Comparison of ENCODE assay signal across 8 mouse cellular contexts in the genomic region with DNA sequence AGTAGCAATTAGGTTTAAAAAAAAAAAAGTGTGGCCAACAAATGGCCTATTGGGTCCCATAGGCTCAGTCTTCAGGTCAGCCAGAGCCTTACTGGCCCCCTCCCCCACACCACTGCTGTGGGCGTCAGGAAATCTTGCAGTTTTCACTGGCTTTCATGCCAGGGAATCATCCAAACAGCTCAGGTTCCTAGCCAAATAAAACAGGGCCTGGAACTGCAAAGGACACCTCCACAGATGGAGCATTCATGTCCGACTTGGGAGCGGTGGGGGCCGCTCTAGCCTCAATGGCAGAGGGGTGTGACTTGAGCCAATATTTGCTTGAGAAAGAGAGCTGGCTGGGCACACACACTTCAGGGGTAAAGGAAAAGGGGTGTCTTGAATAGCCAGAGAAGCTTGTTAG. TPM values are rescaled to one million over a fixed set of nuclear protein-coding genes. Genes with fewer than 3 reads are reported as not detected.
A peak's percentile ranks its signal among the peaks of the same experiment; 100 is the strongest.
DNase-seq lines count a peak whose midpoint lies in the region; ATAC-seq lines count a peak whose summit lies in the region.

No protein-coding gene starts in this region.

- no peaks in the 10 kb centered on the region for H3K27me3 ChIP-seq in hindbrain, embryonic 10.5 days (ENCODE audit: insufficient read depth, poor library complexity, severe bottlenecking)
- H3K27me3 ChIP-seq in hindbrain, embryonic 11.5 days (ENCODE audit: control insufficient read depth, insufficient read depth, low read length), result no peaks in the 10 kb centered on the region
- H3K27me3 ChIP-seq in embryonic facial prominence, embryonic 12.5 days, result no peaks in the 10 kb centered on the region
- H3K27me3 ChIP-seq in limb, embryonic 10.5 days (ENCODE audit: low read depth, poor library complexity, severe bottlenecking), result no peaks in the 10 kb centered on the region

- H3K4me1 ChIP-seq in hindbrain, embryonic 10.5 days (replicated peaks), result peaks cover 12% of the 10 kb centered on the region
- no peaks in the 10 kb centered on the region for H3K4me1 ChIP-seq in hindbrain, embryonic 11.5 days (replicated peaks; ENCODE audit: control insufficient read depth, insufficient read depth, low read length)
- no peaks in the 10 kb centered on the region for H3K4me1 ChIP-seq in embryonic facial prominence, embryonic 12.5 days
- H3K4me1 ChIP-seq in limb, embryonic 10.5 days, result peaks cover 7% of the 10 kb centered on the region; the same call in 1 of the 2 replicates

- H3K36me3 ChIP-seq in hindbrain, embryonic 10.5 days, result no peaks in the 10 kb centered on the region
- no peaks in the 10 kb centered on the region for H3K36me3 ChIP-seq in hindbrain, embryonic 11.5 days (ENCODE audit: control insufficient read depth, insufficient read depth, low read length)
- no peaks in the 10 kb centered on the region for H3K36me3 ChIP-seq in embryonic facial prominence, embryonic 12.5 days
- no peaks in the 10 kb centered on the region for H3K36me3 ChIP-seq in limb, embryonic 10.5 days

- H3K9me3 ChIP-seq in hindbrain, embryonic 10.5 days, result no peaks in the 10 kb centered on the region
- no peaks in the 10 kb centered on the region for H3K9me3 ChIP-seq in hindbrain, embryonic 11.5 days (ENCODE audit: control insufficient read depth, low read length)
- H3K9me3 ChIP-seq in embryonic facial prominence, embryonic 12.5 days, result no peaks in the 10 kb centered on the region
- H3K9me3 ChIP-seq in limb, embryonic 10.5 days (replicated peaks), result no peaks in the 10 kb centered on the region

- no peak overlapping the region for H3K9ac ChIP-seq in hindbrain, embryonic 11.5 days (ENCODE audit: low read depth, low read length)
- no peak overlapping the region for H3K9ac ChIP-seq in embryonic facial prominence, embryonic 12.5 days

- 51% methylated on average over 4 of the region's 4 CpGs for WGBS in hindbrain, embryonic 10.5 days
- 46% methylated on average over 4 of the region's 4 CpGs for WGBS in hindbrain, embryonic 11.5 days
- 34% methylated on average over 4 of the region's 4 CpGs for WGBS in embryonic facial prominence, embryonic 12.5 days
- WGBS in limb, embryonic 10.5 days, result 64% methylated on average over 4 of the region's 4 CpGs

- H3K4me3 ChIP-seq in hindbrain, embryonic 10.5 days, result no peak overlapping the region
- H3K4me3 ChIP-seq in hindbrain, embryonic 11.5 days (ENCODE audit: low read depth, low read length), result no peak overlapping the region
- no peak overlapping the region for H3K4me3 ChIP-seq in embryonic facial prominence, embryonic 12.5 days
- H3K4me3 ChIP-seq in limb, embryonic 10.5 days, result no peak overlapping the region

- H3K4me2 ChIP-seq in hindbrain, embryonic 11.5 days (replicated peaks; ENCODE audit: low read depth, low read length), result no peak overlapping the region
- no peak overlapping the region for H3K4me2 ChIP-seq in embryonic facial prominence, embryonic 12.5 days (replicated peaks)

- 0 out of 2 replicates have a peak overlapping the region, but pooled peaks have one; percentile 51 for H3K27ac ChIP-seq in hindbrain, embryonic 10.5 days
- H3K27ac ChIP-seq in hindbrain, embryonic 11.5 days (ENCODE audit: low read depth, low read length), result no peak overlapping the region
- peak overlapping the region; percentile 63 for H3K27ac ChIP-seq in embryonic facial prominence, embryonic 12.5 days
- H3K27ac ChIP-seq in limb, embryonic 10.5 days, result peak overlapping the region; percentile 46; the same call in 1 of the 2 replicates

- no peak for ATAC-seq in hindbrain, embryonic 11.5 days (ENCODE audit: low FRiP score)
- ATAC-seq in embryonic facial prominence, embryonic 12.5 days (ENCODE audit: insufficient number of reproducible peaks, insufficient read depth, low FRiP score, low TSS enrichment), result 0 out of 2 replicates have a peak, but pooled peaks have one; percentile 17

- DNase-seq in hindbrain, embryonic 10.5 days (ENCODE audit: low spot score), result no peak
- no peak for DNase-seq in hindbrain, embryonic 11.5 days (ENCODE audit: low spot score)
- DNase-seq in limb, embryonic 10.5 days (ENCODE audit: low spot score), result no peak
- DNase-seq in lung, postnatal 36 days, result peak; percentile 62
- DNase-seq in gastrocnemius, postnatal 25 days, result no peak
- no peak for DNase-seq in right cerebral cortex, postnatal 36 days (ENCODE audit: low spot score in 2 of 2)
- DNase-seq in ovary, adult 18-20 months (ENCODE audit: low spot score), result no peak

RNA-seq across cellular contexts. Expression of gene Lpcat1, which starts 20.5 kb away (rescaled TPM):
- 58.1 and 66.3 TPM in 2 replicates for polyA plus RNA-seq in hindbrain, embryonic 10.5 days (2016; fragmentation: Nextera tagmentation; extraction: Ambion mirVana)
- 51.2 and 51.5 TPM in 2 replicates for polyA plus RNA-seq in hindbrain, embryonic 11.5 days (2014; fragmentation: Nextera tagmentation; extraction: Ambion mirVana)
- 59.3 and 64.8 TPM in 2 replicates for polyA plus RNA-seq in embryonic facial prominence, embryonic 12.5 days (2016; fragmentation: Nextera tagmentation; extraction: Ambion mirVana)
- 51.5 and 56.7 TPM in 2 replicates for polyA plus RNA-seq in limb, embryonic 10.5 days (2016; fragmentation: Nextera tagmentation; extraction: Ambion mirVana)
- 1 to 10 TPM; 2.8 to 3.5 TPM for total RNA-seq in gastrocnemius, postnatal 25 days (2021)
